Mouse (Mus musculus) small intestine, adult 2 months (tissue): ENCODE data around the gene Gm49387.

Experiments
- CTCF ChIP-seq: fragments of 200-500 bp; IDR thresholded peaks from 2 replicates; pipeline ENCODE4 v1.5.1; 2012; ENCODE audit warnings: low read depth, mild to moderate bottlenecking, control low read depth, inconsistent platforms, low read length, moderate library complexity, mixed read lengths; ENCODE audit not compliant: insufficient replicate concordance, insufficient read length; ENCODE audit errors: extremely low read depth
- POLR2A ChIP-seq: fragments of 200-500 bp; IDR thresholded peaks from 2 replicates; pipeline ENCODE4 v1.6.1; 2012; ENCODE audit warnings: low read depth, mild to moderate bottlenecking, control low read depth, inconsistent platforms, low read length, moderate library complexity

GRCm38 (mm10) chr14:31620591-31621223 is 20.0 kb downstream of the Gm49387 start:
- TF ChIP-seq CTCF (no peak), POLR2A (no peak)
